Mouse (Mus musculus): Measurements from ENCODE around the gene Clec3b. TPM values are rescaled to one million over a fixed set of nuclear protein-coding genes. Genes with fewer than 3 reads are reported as not detected.
A peak's percentile ranks its signal among the peaks of the same experiment; 100 is the strongest.

Gene Clec3b
- polyA plus RNA-seq, 1 experiment from 2014 or later = 0.60 TPM

DNA sequence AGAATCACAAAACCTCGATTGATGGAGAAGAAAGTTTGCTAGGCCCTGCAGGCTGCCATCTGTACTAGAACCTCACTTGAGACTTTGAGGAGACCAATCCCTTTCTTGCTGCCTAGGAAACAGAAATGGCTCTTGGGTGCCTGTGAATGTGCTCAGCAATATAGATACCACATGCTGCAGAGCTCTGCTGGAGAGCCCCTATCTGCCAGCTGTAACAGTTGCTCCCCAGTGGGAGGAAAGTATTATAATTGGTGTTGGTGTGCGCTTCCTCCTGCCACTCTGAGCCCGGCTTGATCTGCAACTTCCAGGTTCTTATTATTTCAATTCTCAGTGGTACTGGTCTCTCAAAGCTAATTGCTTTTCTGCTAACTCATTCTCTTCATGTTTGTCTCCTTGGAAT, 27.7 kb upstream of the Clec3b start:
- WGBS = 77% methylated on average over 3 of the region's 3 CpGs
- H3K27me3 ChIP-seq (ENCODE audit: control insufficient read depth, insufficient read depth, low read length) = no peaks in the 10 kb centered on the region
- no peak for DNase-seq (ENCODE audit: low spot score)
- no peak overlapping the region for H3K27ac ChIP-seq
- peaks cover 72% of the 10 kb centered on the region for H3K36me3 ChIP-seq (replicated peaks; ENCODE audit: control insufficient read depth, insufficient read depth)
- H3K9me3 ChIP-seq (ENCODE audit: control insufficient read depth, low read length) = no peaks in the 10 kb centered on the region
- no peak for ATAC-seq (ENCODE audit: low FRiP score)
- no peaks in the 10 kb centered on the region for H3K4me1 ChIP-seq (replicated peaks; ENCODE audit: control insufficient read depth, insufficient read depth, low read length)
- H3K9ac ChIP-seq = no peak overlapping the region
- no peak overlapping the region for H3K4me2 ChIP-seq (replicated peaks)
- H3K4me3 ChIP-seq (replicated peaks; ENCODE audit: low read length) = no peak overlapping the region

DNA sequence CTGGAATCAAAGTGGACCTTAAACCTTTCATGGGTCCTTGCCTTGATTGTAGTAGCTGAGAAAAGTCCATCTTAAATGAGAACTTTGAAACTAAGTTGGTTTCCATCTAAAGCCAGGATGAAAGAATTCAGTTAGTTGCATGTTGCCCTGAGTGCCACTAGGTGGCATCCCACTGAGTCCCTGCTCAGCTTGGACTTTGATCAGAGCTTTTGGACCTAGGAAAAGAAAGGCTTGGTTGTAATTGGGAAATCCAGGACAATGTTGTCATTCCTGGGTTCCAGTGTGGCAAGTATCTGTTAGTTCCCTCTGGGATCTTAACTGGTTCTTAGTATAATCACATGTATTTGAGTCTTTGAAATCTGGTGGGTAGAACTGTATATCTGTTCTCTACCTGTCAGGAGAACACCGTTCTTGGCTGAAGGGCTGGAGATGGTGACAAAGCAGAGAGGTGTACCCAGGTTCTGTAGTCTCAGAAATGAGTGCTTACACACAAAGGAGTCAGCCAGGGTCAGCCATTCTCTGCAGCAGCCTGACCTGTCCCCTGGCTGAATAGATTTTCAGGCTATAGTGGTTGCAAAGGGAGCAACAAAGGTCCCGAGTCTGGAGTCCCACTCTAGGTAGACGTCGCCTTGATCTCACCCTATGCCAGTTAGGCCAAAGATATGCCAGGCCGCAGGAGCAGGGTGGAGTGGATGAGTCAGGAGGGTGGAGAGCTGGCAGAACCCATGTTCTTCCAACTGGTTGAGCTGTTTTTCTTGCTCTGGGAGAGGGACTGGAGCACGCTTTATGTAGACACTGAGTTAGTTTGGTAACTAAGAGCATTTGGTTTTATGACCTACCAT, 27.0 kb upstream of the Clec3b start:
- Histone ChIP-seq H3K36me3 (replicated peaks; ENCODE audit: control insufficient read depth, insufficient read depth) (peaks cover 78% of the 10 kb centered on the region), H3K9ac (no peak overlapping the region), H3K27me3 (ENCODE audit: control insufficient read depth, insufficient read depth, low read length) (no peaks in the 10 kb centered on the region), H3K27ac (no peak overlapping the region), H3K4me3 (replicated peaks; ENCODE audit: low read length) (no peak overlapping the region), H3K4me2 (replicated peaks) (no peak overlapping the region), H3K4me1 (replicated peaks; ENCODE audit: control insufficient read depth, insufficient read depth, low read length) (no peaks in the 10 kb centered on the region), H3K9me3 (ENCODE audit: control insufficient read depth, low read length) (no peaks in the 10 kb centered on the region)
- WGBS = 95% methylated on average over 6 of the region's 6 CpGs
- DNase-seq (ENCODE audit: low spot score) (peak; percentile 54), ATAC-seq (ENCODE audit: low FRiP score) (no peak)

DNA sequence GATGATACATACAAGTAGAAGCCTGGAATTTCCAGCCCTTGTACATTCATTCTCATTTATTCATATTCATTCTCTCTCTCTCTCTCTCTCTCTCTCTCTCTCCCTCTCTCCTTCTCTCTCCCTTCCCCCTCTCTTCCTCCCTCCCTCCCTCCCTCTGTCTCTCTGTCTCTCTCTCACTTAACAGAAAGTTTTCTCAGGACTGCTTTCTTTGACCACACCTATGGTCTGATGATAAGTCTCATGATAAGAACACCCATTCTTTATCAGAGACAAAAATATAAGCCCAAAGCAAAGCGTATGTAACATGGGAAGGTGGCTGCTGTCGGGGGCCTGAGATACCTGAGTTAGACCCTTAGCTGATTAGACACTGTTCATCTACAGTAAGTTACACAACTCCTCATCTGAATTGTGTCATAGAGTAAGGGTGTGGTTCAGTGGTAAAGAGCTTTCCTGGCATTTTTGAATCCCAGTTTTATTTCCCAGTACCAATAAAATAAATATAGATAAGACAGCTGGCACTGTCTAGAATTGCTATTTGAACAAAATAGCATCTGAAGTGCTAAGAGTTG, 26.2 kb upstream of the Clec3b start:
- 94% methylated on average over 2 of the region's 2 CpGs for WGBS
- Histone ChIP-seq H3K4me1 (replicated peaks; ENCODE audit: control insufficient read depth, insufficient read depth, low read length) (no peaks in the 10 kb centered on the region), H3K9me3 (ENCODE audit: control insufficient read depth, low read length) (no peaks in the 10 kb centered on the region), H3K4me2 (replicated peaks) (no peak overlapping the region), H3K9ac (no peak overlapping the region), H3K27me3 (ENCODE audit: control insufficient read depth, insufficient read depth, low read length) (no peaks in the 10 kb centered on the region), H3K36me3 (replicated peaks; ENCODE audit: control insufficient read depth, insufficient read depth) (peaks cover 78% of the 10 kb centered on the region), H3K4me3 (replicated peaks; ENCODE audit: low read length) (no peak overlapping the region), H3K27ac (no peak overlapping the region)
- no peak for ATAC-seq (ENCODE audit: low FRiP score)
- DNase-seq (ENCODE audit: low spot score) = no peak

DNA sequence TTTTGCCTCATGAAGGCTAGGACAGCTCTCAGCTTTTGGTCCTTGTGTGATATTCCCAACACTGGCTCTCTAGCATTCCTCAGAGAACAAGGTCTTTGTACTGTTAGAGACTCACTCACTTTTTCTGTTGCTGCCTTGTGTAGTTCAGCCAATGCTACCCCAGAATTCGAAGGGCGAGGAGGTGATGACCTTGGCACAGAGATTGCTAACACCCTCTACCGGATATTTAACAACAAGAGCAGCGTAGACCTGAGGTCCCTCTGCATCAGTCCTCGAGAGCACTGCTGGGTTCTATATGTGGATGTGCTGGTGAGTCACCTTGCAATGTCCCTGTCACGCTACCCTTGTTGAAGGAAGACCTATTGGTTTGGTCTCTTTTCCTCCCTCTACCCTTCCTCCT, 23.1 kb upstream of the Clec3b start:
- ATAC-seq (ENCODE audit: low FRiP score) (no peak), DNase-seq (ENCODE audit: low spot score) (no peak)
- WGBS = 98% methylated on average over 6 of the region's 6 CpGs
- H3K4me1 ChIP-seq (replicated peaks; ENCODE audit: control insufficient read depth, insufficient read depth, low read length) = no peaks in the 10 kb centered on the region
- H3K4me2 ChIP-seq (replicated peaks) = no peak overlapping the region
- no peaks in the 10 kb centered on the region for H3K27me3 ChIP-seq (ENCODE audit: control insufficient read depth, insufficient read depth, low read length)
- no peak overlapping the region for H3K27ac ChIP-seq
- no peak overlapping the region for H3K4me3 ChIP-seq (replicated peaks; ENCODE audit: low read length)
- H3K9me3 ChIP-seq (ENCODE audit: control insufficient read depth, low read length) = no peaks in the 10 kb centered on the region
- H3K36me3 ChIP-seq (replicated peaks; ENCODE audit: control insufficient read depth, insufficient read depth) = peaks cover 81% of the 10 kb centered on the region
- no peak overlapping the region for H3K9ac ChIP-seq

DNA sequence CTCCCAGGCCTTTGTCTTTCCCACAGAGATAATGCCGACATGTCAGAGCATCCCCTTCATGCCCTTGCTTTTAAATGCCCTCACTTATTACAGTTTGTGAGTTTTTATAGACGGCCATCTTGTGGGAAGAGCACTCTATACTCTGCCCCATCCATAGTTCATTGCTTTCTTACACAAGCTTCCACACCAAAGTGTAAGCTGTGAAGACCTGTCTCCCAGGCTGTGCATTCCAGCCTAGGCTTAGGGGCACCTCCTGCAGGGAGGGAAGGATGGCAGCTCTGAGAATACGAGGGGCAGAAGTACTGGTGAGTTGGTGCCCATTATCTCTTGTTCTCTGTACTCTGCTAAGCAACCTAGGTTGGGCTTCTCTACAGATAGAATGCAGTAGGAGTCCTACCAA, 17.8 kb upstream of the Clec3b start:
- H3K36me3 ChIP-seq (replicated peaks; ENCODE audit: control insufficient read depth, insufficient read depth) = peaks cover 99% of the 10 kb centered on the region
- H3K27ac ChIP-seq = no peak overlapping the region
- H3K4me2 ChIP-seq (replicated peaks) = no peak overlapping the region
- ATAC-seq (ENCODE audit: low FRiP score) = no peak
- WGBS = 83% methylated on average over 3 of the region's 3 CpGs
- H3K9me3 ChIP-seq (ENCODE audit: control insufficient read depth, low read length) = no peaks in the 10 kb centered on the region
- H3K4me1 ChIP-seq (replicated peaks; ENCODE audit: control insufficient read depth, insufficient read depth, low read length) = no peaks in the 10 kb centered on the region
- no peaks in the 10 kb centered on the region for H3K27me3 ChIP-seq (ENCODE audit: control insufficient read depth, insufficient read depth, low read length)
- H3K9ac ChIP-seq = no peak overlapping the region
- no peak for DNase-seq (ENCODE audit: low spot score)
- no peak overlapping the region for H3K4me3 ChIP-seq (replicated peaks; ENCODE audit: low read length)

DNA sequence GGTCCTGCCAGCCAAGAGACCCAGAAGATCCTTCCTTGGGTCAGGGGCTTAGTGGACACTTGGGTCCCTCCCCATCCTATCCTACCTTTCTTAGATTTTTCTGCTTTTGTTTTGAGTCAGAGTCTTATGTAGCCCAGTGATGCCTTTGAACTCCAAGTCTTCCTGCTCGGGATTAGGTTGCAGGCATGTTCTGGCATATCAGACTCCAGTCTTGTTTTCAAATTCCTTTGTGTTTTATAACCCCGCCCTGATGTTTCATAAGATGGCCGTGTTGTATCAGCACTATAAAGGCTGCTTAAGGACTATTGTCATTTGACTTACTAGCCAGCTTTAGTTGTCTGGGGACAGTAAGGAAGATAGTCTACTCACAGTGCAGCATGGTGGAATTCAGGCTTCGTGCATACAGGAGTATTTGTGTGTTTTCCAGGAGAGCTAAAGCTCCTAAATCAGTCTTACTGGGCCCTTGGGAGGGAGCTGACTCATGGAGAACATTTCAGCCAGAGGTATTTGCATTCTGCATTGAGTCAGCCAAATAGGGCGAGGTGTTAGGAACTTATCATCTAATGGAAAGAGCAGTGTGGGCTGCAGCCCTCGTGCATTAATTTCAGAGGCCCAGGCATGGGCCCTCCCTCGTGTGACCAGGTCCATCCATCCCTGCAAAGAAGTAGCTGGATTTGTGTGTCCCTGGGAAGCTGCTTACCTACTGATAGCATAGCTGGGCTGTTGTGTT, 13.6 kb upstream of the Clec3b start:
- DNase-seq (ENCODE audit: low spot score) (no peak), ATAC-seq (ENCODE audit: low FRiP score) (no peak)
- Histone ChIP-seq H3K36me3 (replicated peaks; ENCODE audit: control insufficient read depth, insufficient read depth) (peaks cover 72% of the 10 kb centered on the region), H3K4me1 (replicated peaks; ENCODE audit: control insufficient read depth, insufficient read depth, low read length) (no peaks in the 10 kb centered on the region), H3K4me3 (replicated peaks; ENCODE audit: low read length) (no peak overlapping the region), H3K4me2 (replicated peaks) (no peak overlapping the region), H3K9me3 (ENCODE audit: control insufficient read depth, low read length) (no peaks in the 10 kb centered on the region), H3K27ac (no peak overlapping the region), H3K27me3 (ENCODE audit: control insufficient read depth, insufficient read depth, low read length) (no peaks in the 10 kb centered on the region), H3K9ac (no peak overlapping the region)
- 90% methylated on average over 7 of the region's 7 CpGs for WGBS

DNA sequence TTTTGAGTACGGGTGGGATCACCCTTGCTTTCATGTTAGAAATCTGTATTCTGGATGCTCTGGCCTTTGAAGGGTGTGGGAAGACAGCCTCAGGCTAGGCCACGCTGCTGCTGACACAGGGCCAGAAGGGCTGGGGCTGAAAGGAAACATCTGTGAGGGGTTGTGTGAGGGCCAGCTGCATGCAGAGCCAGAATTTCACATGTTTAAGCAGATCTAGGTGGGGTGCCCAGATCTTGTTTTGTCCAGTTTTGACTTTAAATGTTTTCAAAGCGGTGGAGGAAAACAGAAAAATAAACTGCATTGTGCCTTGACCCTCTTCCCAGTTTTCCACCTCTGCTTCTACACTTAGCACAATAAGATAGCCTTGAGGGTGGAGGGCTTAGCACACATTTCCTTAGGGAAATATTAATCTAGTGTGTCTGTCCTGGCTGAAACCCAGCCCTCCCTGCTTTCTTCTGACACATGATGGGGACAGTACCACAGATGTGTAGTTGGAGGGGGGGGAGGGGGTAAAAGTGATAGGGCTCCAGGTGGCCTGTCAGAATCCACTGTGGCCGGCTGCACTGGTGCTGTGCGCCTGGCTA, 11.8 kb upstream of the Clec3b start:
- ATAC-seq (ENCODE audit: low FRiP score) = 0 out of 2 replicates have a peak, but pooled peaks have one; percentile 51

DNA sequence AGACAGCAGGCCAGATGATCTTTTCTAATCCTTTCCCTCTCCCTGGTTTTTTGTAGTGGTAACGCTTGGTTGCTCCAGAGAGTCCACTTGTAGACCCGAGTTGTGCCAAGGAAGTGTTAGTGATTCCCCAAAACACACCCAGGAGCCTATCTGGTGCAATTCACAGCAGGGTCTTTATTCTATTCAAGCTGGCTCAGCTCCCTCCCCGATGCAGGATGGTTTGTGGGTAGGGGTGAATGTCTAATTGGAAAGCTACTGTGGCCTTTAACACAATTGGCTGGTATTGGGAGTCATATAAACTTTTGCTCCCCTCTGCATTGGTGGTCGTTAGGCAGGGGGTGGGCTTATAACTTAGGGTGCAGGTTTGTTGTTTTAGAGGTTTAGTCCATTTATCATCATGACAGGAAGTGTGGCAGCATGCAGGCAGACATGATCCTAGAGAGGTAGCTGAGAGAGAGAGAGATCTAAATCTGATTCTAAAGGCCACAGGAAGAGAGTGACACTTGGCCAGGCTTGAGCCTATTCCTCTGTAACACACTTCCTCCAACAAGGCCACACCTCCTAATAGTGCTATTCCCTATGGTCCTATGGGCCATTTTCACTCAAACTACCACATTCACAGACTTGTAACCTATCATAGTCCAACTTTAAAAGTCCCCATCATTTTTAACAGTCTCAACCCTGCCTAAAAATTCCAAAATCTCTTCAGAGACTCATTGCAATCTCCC, 10.7 kb upstream of the Clec3b start:
- H3K27ac ChIP-seq = peak overlapping the region; percentile 33; the same call in 1 of the 2 replicates
- H3K9ac ChIP-seq = no peak overlapping the region
- H3K4me2 ChIP-seq (replicated peaks) = no peak overlapping the region
- 87% methylated on average over 4 of the region's 4 CpGs for WGBS
- no peak overlapping the region for H3K4me3 ChIP-seq (replicated peaks; ENCODE audit: low read length)
- H3K4me1 ChIP-seq (replicated peaks; ENCODE audit: control insufficient read depth, insufficient read depth, low read length) = no peaks in the 10 kb centered on the region
- peaks cover 53% of the 10 kb centered on the region for H3K36me3 ChIP-seq (replicated peaks; ENCODE audit: control insufficient read depth, insufficient read depth)
- H3K9me3 ChIP-seq (ENCODE audit: control insufficient read depth, low read length) = no peaks in the 10 kb centered on the region
- no peaks in the 10 kb centered on the region for H3K27me3 ChIP-seq (ENCODE audit: control insufficient read depth, insufficient read depth, low read length)
- ATAC-seq (ENCODE audit: low FRiP score) (no peak), DNase-seq (ENCODE audit: low spot score) (no peak)

More for the DNA sequence above, 11.8 kb upstream of the Clec3b start:
- Histone ChIP-seq H3K4me3 (replicated peaks; ENCODE audit: low read length) (no peak overlapping the region), H3K9me3 (ENCODE audit: control insufficient read depth, low read length) (no peaks in the 10 kb centered on the region), H3K36me3 (replicated peaks; ENCODE audit: control insufficient read depth, insufficient read depth) (peaks cover 64% of the 10 kb centered on the region), H3K4me2 (replicated peaks) (no peak overlapping the region), H3K9ac (no peak overlapping the region), H3K27me3 (ENCODE audit: control insufficient read depth, insufficient read depth, low read length) (no peaks in the 10 kb centered on the region), H3K27ac (peak overlapping the region; percentile 33; the same call in 1 of the 2 replicates), H3K4me1 (replicated peaks; ENCODE audit: control insufficient read depth, insufficient read depth, low read length) (no peaks in the 10 kb centered on the region)
- WGBS = 63% methylated on average over 5 of the region's 5 CpGs
- peak; percentile 31 for DNase-seq (ENCODE audit: low spot score)
